ENCODE assay signal across 8 mouse cellular contexts in the genomic region with DNA sequence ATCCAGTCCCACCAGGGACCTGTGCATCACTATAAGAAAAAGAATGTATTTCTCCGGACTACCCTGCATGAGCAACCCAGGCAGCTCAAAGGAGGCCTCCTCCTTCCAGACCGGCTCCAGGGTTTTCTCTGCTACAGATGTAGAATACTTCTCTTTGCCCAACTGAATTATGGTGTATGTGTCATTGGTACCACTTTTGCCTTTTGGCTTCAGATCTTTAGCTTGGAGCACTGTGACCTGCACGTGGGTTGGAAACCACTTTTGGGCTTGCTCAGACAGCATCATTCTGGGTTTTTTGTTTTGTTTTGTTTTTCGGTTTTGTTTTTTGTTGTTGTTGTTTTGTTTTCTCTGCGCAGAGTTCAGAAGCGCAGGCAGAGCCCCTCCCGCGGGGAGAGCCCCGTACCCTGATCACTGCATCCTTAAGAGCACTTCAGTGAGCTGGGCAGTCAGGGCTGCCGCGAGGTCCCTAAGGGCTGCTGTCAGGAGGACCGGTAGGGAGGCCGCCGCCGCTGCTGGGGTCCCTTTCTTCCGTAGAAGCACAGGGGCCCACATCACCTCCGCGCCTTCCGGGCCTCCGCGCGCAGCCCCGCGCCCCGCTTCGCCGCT. TPM values are rescaled to one million over a fixed set of nuclear protein-coding genes. Genes with fewer than 3 reads are reported as not detected.
DNase-seq lines count a peak whose midpoint lies in the region; ATAC-seq and TF ChIP-seq lines count a peak whose summit lies in the region.

No protein-coding gene starts in this region.

- peak overlapping the region; percentile 84 for H3K27ac ChIP-seq in lung, embryonic 15.5 days
- H3K27ac ChIP-seq in bone marrow, adult 2 months (ENCODE audit: control insufficient read depth, insufficient read depth, low read depth, low read length, poor library complexity), result peak overlapping the region; percentile 99
- H3K27ac ChIP-seq in heart, embryonic 13.5 days (replicated peaks), result peak overlapping the region; percentile 90
- H3K27ac ChIP-seq in limb, embryonic 10.5 days, result peak overlapping the region; percentile 97
- H3K27ac ChIP-seq in midbrain, postnatal 0 days (ENCODE audit: low read depth, low read length), result peak overlapping the region; percentile 89

- peak overlapping the region; percentile 72 for H3K4me2 ChIP-seq in lung, embryonic 15.5 days
- H3K4me2 ChIP-seq in heart, embryonic 13.5 days, result peak overlapping the region; percentile 81
- peak overlapping the region; percentile 72 for H3K4me2 ChIP-seq in midbrain, postnatal 0 days (ENCODE audit: low read depth, low read length, poor library complexity, severe bottlenecking)

- no peaks in the 10 kb centered on the region for H3K36me3 ChIP-seq in lung, embryonic 15.5 days
- H3K36me3 ChIP-seq in heart, embryonic 13.5 days, result no peaks in the 10 kb centered on the region
- H3K36me3 ChIP-seq in limb, embryonic 10.5 days, result no peaks in the 10 kb centered on the region
- no peaks in the 10 kb centered on the region for H3K36me3 ChIP-seq in midbrain, postnatal 0 days (ENCODE audit: insufficient read depth, low read length)

- H3K4me3 ChIP-seq in lung, embryonic 15.5 days, result peak overlapping the region; percentile 76
- H3K4me3 ChIP-seq in bone marrow, adult 2 months (replicated peaks; ENCODE audit: control insufficient read depth, low read depth, low read length), result peak overlapping the region; percentile 69
- peak overlapping the region; percentile 84 for H3K4me3 ChIP-seq in heart, embryonic 13.5 days
- H3K4me3 ChIP-seq in limb, embryonic 10.5 days, result peak overlapping the region; percentile 94
- peak overlapping the region; percentile 90 for H3K4me3 ChIP-seq in midbrain, postnatal 0 days (ENCODE audit: low read depth, low read length)

- peaks cover 10% of the 10 kb centered on the region; the same call in 1 of the 2 replicates for H3K4me1 ChIP-seq in lung, embryonic 15.5 days
- no peaks in the 10 kb centered on the region for H3K4me1 ChIP-seq in bone marrow, adult 2 months (ENCODE audit: control insufficient read depth, insufficient read depth, low read length)
- H3K4me1 ChIP-seq in heart, embryonic 13.5 days, result peaks cover 10% of the 10 kb centered on the region
- H3K4me1 ChIP-seq in limb, embryonic 10.5 days, result peaks cover 33% of the 10 kb centered on the region
- peaks cover 3% of the 10 kb centered on the region; the same call in 1 of the 2 replicates for H3K4me1 ChIP-seq in midbrain, postnatal 0 days (ENCODE audit: insufficient read depth, low read length)

- 2% methylated on average over 27 of the region's 27 CpGs for WGBS in lung, embryonic 15.5 days
- 3% methylated on average over 26 of the region's 27 CpGs for WGBS in bone marrow, adult 2 months
- 3% methylated on average over 24 of the region's 27 CpGs for WGBS in heart, embryonic 13.5 days
- 3% methylated on average over 26 of the region's 27 CpGs for WGBS in limb, embryonic 10.5 days
- 1% methylated on average over 22 of the region's 27 CpGs for WGBS in midbrain, postnatal 0 days

- no peak for TF ChIP-seq POLR2A in bone marrow, adult 2 months (IDR thresholded peaks at IDR 0.05; ENCODE audit: borderline replicate concordance, control insufficient read depth, low read depth, low read length)

- peak overlapping the region; percentile 77 for H3K9ac ChIP-seq in lung, embryonic 15.5 days
- H3K9ac ChIP-seq in heart, embryonic 13.5 days, result peak overlapping the region; percentile 94
- peak overlapping the region; percentile 98 for H3K9ac ChIP-seq in midbrain, postnatal 0 days (replicated peaks; ENCODE audit: low read length, poor library complexity, severe bottlenecking)

- TF ChIP-seq CTCF in bone marrow, adult 2 months (IDR thresholded peaks at IDR 0.05; ENCODE audit: control insufficient read depth, insufficient read depth, low read length), result no peak
- no peak for TF ChIP-seq CTCF in midbrain, postnatal 0 days (IDR thresholded peaks at IDR 0.05)

- H3K27me3 ChIP-seq in lung, embryonic 15.5 days, result no peaks in the 10 kb centered on the region
- H3K27me3 ChIP-seq in heart, embryonic 13.5 days (replicated peaks), result no peaks in the 10 kb centered on the region
- H3K27me3 ChIP-seq in limb, embryonic 10.5 days (ENCODE audit: low read depth, poor library complexity, severe bottlenecking), result no peaks in the 10 kb centered on the region
- no peaks in the 10 kb centered on the region for H3K27me3 ChIP-seq in midbrain, postnatal 0 days (ENCODE audit: insufficient read depth, low read length)

- ATAC-seq in lung, embryonic 15.5 days (ENCODE audit: borderline replicate concordance, extremely low read depth, low FRiP score, low TSS enrichment), result peak; percentile 86
- peak; percentile 74; the same call in 1 of the 2 replicates for ATAC-seq in heart, embryonic 13.5 days (ENCODE audit: extremely low read depth, insufficient number of reproducible peaks, low FRiP score, low TSS enrichment)
- peak; percentile 83 for ATAC-seq in midbrain, postnatal 0 days (ENCODE audit: low FRiP score)

- no peak for DNase-seq in lung, postnatal 10 days
- no peak for DNase-seq in limb, embryonic 10.5 days (ENCODE audit: low spot score)
- DNase-seq in midbrain, postnatal 0 days (ENCODE audit: low spot score), result peak; percentile 19
- no peak for DNase-seq in gastrocnemius, postnatal 25 days
- DNase-seq in ovary, postnatal 14 days (ENCODE audit: low spot score), result no peak

- H3K9me3 ChIP-seq in lung, embryonic 15.5 days, result no peaks in the 10 kb centered on the region
- H3K9me3 ChIP-seq in heart, embryonic 13.5 days, result no peaks in the 10 kb centered on the region
- H3K9me3 ChIP-seq in limb, embryonic 10.5 days (replicated peaks), result no peaks in the 10 kb centered on the region
- no peaks in the 10 kb centered on the region for H3K9me3 ChIP-seq in midbrain, postnatal 0 days (ENCODE audit: low read length)

RNA-seq across cellular contexts. Expression of a gene that starts 0.6 kb away (rescaled TPM):
- 3.8 TPM in 2 replicates for polyA plus RNA-seq in lung, embryonic 15.5 days (2015; fragmentation: Nextera tagmentation; extraction: Ambion mirVana)
- 2.4 and 4.7 TPM in 2 replicates for polyA plus RNA-seq in bone marrow, adult 2 months (2011; ENCODE audit: insufficient read depth, insufficient read length, low replicate concordance, missing spikeins)
- 2.6 and 2.8 TPM in 2 replicates for polyA plus RNA-seq in heart, embryonic 13.5 days (2015; fragmentation: Nextera tagmentation; extraction: Ambion mirVana)
- polyA plus RNA-seq in limb, embryonic 10.5 days (2016; fragmentation: Nextera tagmentation; extraction: Ambion mirVana), result 2.6 and 3.0 TPM in 2 replicates
- 38.8 and 45.7 TPM in 2 replicates for total RNA-seq in midbrain, postnatal 0 days (2014; rRNA removed)
- polyA plus RNA-seq in midbrain, postnatal 0 days (2015; fragmentation: Nextera tagmentation; extraction: Ambion mirVana), result 8.6 and 10.6 TPM in 2 replicates
- total RNA-seq in gastrocnemius, postnatal 25 days (2021), result 1 to 10 TPM; 9.3 to 9.6 TPM
